Mouse (Mus musculus) T-cell, adult 2 months (primary cell): ENCODE results near the gene Ripor3.
A peak's percentile ranks its signal among the peaks of the same experiment; 100 is the strongest.

Experiments
- DNase-seq: peaks from one replicate; pipeline ENCODE4 v3.0.0; 2022; ENCODE audit warnings: low spot score

The Ripor3 gene

GRCm38 (mm10) chr2:168028376-168028775 is 18.0 kb upstream of the Ripor3 start:
- DNase-seq: no peak

- no peak for DNase-seq
Measured at GRCm38 (mm10) chr2:168026467-168026866, 16.0 kb upstream of the Ripor3 start.

- DNase-seq: no peak
Measured at GRCm38 (mm10) chr2:168025882-168026281, 15.5 kb upstream of the Ripor3 start.

GRCm38 (mm10) chr2:168025174-168025573 is 14.8 kb upstream of the Ripor3 start:
- DNase-seq: no peak

DNA sequence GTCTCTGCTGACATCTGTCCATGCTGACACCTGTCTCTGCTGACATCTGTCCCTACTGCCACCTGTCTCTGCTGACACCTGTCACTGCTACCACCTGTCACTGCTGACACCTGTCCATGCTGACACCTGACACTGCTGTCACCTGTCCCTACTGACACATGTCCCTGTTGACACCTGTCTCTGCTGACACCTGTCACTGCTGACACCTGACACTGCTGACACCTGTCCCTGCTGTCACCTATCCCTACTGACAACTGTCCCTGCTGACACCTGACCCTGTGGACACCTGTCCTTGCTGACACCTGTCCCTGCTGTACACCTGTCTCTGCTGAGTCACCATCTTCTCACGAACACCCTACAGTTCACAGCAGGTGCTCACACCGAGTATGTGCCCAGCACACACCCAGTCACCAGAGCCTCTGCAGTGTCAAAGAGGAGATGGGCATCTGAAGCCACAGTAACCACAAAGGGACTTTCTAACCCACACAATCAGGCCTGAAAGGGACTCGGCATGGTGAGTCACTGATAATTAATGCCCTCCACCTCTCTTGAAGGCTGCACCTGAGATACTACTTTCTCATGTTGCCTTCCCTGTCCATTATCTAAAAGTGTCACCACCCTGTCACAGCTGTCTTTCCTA is 13.5 kb upstream of the Ripor3 start:
- no peak for DNase-seq

- no peak for DNase-seq
Measured at GRCm38 (mm10) chr2:168019201-168019715, 8.8 kb upstream of the Ripor3 start.

- peak; percentile 54 for DNase-seq
Measured at GRCm38 (mm10) chr2:168016951-168017391, 6.6 kb upstream of the Ripor3 start.

GRCm38 (mm10) chr2:168010893-168011292 is 475 bp upstream of the Ripor3 start:
- DNase-seq: no peak

DNA sequence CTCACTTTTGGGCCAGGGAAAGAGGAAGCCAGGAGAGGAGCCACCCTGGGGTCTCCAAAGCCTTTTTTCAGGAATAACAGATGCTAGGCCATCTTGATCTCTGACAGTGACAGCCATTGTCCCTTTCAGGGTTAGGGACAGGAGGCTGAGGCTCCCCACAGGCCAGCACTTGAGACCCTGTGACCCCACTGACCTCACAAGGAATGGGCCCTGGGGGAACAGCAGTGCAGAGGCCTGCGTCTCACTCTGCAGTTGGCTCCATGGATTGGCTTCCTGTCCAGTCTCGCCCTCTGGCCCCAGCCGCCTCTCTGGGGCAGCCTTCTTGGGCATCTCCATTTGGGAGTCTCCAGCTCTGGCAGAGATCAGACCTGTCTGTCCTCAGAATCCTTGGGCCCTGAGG is 2.3 kb downstream of the Ripor3 start:
- no peak for DNase-seq

GRCm38 (mm10) chr2:168006489-168006888 is 3.9 kb downstream of the Ripor3 start:
- DNase-seq: no peak

GRCm38 (mm10) chr2:168005616-168006015 is 4.8 kb downstream of the Ripor3 start:
- DNase-seq: no peak

DNA sequence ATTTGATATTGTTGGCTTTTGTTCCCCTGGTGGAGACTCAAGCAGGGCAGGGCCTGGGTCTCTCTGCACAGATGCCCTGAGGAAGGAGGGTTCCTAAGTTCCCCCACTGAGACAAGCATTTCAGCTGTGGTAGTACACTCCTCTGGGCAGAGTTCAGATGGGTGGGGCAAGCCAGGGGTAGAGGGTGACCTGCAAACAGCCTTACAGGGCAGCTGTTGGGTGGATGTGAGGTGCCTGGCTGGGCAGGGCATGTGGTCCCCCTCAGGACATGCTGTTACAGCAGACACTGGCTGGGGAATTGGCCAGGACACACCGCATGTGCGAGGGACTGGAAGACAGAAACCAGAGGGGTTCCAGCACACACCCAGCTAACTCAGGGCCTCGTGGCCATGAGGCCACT is 5.4 kb downstream of the Ripor3 start:
- DNase-seq: no peak

DNA sequence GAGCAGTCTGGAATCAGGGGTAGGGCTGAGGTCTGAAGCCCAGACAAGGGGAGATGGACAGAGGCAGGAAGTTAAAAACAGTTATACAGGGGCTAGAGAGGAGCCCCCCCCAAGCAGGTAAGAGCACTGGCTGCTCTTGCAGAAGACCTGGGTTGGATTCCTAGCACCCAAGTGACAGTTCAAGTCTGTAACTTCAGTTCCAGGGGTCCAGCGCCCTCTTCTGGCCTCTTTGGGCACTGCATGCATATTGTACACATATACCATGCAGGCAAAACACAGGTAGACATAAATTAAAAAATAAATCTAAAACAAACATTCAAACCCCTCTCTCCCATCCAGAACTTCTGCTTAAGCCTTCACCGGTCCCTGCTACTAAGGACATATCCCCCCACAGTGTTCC is 6.0 kb downstream of the Ripor3 start:
- DNase-seq: no peak

GRCm38 (mm10) chr2:168003431-168003830 is 7.0 kb downstream of the Ripor3 start:
- DNase-seq: no peak

DNA sequence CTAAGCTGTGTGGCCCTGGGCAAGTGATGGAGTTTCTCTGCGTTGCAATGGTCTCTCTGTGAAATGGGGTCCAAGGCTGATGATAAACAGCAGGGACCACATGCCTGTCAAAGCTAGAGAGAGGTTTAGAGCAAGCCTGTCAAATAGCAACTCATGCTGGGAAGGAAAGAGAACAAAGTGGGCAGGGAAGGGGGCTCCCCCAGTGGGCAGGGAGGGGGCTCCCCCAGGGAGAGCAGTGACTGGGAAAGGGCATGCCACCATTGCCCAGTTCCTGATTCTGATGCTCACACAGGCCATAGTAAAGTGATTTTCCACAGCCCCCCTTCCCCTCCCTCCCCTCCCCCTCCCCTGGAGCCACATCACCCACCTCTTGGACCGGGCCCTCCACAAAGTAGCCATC is 7.5 kb downstream of the Ripor3 start:
- DNase-seq: no peak

GRCm38 (mm10) chr2:168002188-168002587 is 8.2 kb downstream of the Ripor3 start:
- no peak for DNase-seq

- no peak for DNase-seq
Measured at GRCm38 (mm10) chr2:167999145-167999743, 11.2 kb downstream of the Ripor3 start.

DNA sequence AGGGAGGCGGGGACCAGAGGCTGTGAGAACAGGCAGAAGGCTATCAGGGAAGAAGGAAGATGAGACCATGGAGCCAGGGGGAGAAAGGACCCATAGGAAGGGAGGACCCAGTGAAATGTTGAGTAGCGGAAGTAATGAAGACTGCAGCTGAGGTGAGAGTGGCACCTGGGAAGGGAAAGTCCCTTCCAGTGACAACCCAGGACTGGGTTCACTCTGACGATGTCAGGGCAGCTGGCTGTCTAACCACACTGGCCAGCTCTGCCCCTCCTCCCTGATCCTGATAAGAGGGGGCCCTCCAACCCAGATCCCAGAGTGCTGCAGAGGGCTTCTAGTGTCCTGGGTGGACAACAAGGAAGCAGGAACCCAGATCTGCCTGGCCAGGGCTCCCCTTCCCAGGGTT is 12.9 kb downstream of the Ripor3 start:
- peak; percentile 72 for DNase-seq

DNA sequence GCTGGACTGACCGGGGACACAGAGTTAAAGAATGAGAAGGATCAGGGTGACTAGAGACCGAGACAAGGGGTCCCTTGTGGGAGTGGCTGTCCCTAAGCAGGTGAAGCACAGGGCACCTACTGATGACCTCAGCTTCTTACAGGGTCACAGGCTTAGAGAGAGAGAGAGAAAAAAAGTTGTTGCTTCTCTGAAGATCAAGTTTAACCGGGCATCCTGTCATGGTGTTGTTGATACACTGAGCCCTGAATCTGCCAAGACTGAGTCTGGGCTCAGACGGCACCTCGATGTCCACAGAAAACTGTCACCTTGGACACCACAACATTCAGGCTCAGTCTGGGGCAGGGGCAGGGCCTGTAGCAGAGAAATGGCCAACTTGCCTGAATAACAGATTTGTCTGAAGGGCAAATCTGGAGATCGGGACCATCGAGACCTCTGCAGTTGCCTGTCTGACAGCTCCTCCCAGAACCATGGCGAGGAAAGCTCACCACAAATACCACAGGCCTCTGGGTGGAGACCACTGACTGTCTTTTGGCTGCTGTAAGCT is 13.7 kb downstream of the Ripor3 start:
- peak; percentile 62 for DNase-seq

DNA sequence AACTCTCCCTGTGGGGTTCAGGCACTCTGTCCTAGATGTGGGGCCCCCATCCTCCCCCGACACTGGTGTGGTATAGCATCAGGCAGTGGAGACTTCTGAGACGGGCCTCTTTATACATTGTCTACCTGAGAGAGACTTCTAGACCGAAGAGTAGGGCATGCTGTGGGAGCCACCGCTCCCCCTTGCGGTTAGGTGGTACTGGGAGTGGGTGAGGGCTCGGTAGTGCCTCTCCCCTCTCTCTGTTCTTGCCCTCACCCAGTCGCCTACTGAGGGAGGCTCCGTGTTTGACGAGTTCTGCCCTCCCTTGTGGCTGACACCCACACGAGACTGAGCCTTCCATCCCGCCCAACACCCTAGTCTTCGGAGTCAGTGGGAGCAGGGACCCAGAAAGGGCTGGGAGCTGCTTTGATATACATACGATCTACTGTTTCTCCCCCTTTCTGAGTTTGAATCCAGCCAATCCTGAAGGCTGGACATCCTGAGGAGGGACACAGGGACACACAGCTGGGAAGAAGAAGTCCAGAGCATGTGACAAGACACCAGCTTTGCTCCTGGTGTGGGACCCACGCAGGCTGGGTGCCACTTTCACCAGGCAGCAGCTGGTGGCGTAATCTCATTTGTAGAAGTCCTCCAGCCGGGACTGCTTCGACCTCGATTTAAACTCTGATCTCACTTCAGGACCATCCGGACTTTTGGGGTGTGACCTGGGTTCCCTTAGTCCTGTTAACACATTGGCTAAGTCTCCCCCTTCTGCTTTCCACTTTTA is 14.4 kb downstream of the Ripor3 start:
- peak; percentile 32 for DNase-seq

- DNase-seq: no peak
Measured at GRCm38 (mm10) chr2:167993260-167993659, 17.2 kb downstream of the Ripor3 start.

DNA sequence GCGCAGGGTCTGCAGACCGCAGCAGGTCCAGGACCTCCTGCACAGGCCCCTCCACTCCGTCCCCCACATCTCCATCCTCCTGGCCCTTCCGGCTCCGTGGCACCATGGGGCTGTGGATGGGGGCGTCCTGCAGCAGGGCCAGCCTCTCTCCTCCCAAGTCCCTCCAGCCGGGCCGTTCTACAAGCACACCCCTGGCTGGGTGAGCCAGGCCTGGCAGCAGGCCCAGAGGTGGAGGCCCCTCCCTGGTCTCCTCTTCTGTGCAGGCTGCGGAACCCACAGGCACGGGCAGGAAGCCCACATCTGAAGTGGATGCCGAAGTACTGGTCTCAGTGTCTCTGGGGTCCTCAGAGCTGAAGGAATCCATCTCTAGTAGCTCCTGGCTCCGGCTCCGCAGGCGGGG is 21.1 kb downstream of the Ripor3 start:
- peak; percentile 68 for DNase-seq

- DNase-seq: no peak
Measured at GRCm38 (mm10) chr2:167987640-167988039, 22.8 kb downstream of the Ripor3 start.
